ENCODE assay signal across 8 mouse cellular contexts in genomic region chr1:90592784-90593183, GRCm38 (mm10). TPM values are rescaled to one million over a fixed set of nuclear protein-coding genes. Genes with fewer than 3 reads are reported as not detected.
DNase-seq lines count a peak whose midpoint lies in the region; ATAC-seq lines count a peak whose summit lies in the region.

No protein-coding gene starts in this region.

- no peaks in the 10 kb centered on the region for H3K27me3 ChIP-seq in intestine, embryonic 14.5 days (replicated peaks; ENCODE audit: control insufficient read depth, insufficient read depth, low read length)
- H3K27me3 ChIP-seq in intestine, embryonic 16.5 days (replicated peaks; ENCODE audit: control insufficient read depth, insufficient read depth, low read length) = no peaks in the 10 kb centered on the region

- intact Hi-C loops in left cerebral cortex, postnatal 4 days (cut with DNase I) = loop anchor here (5.0 kb wide), 1 partner anchor 930 kb away; no protein-coding TSS in a partner anchor

- no peaks in the 10 kb centered on the region for H3K36me3 ChIP-seq in intestine, embryonic 14.5 days (ENCODE audit: control insufficient read depth, insufficient read depth, low read length)
- H3K36me3 ChIP-seq in intestine, embryonic 16.5 days (ENCODE audit: control insufficient read depth, insufficient read depth, low read length) = no peaks in the 10 kb centered on the region

- peak; percentile 87 for DNase-seq in intestine, embryonic 14.5 days (ENCODE audit: low spot score)
- peak; percentile 57 for DNase-seq in cerebellum, adult 8-10 months
- peak; percentile 76 to 83 for DNase-seq in frontal cortex, postnatal 25 days (ENCODE audit: low spot score in 2 of 2)
- peak; percentile 81 for DNase-seq in kidney, adult 18-20 months
- DNase-seq in left cerebral cortex, postnatal 4 days = peak; percentile 83
- DNase-seq in monocyte, adult 2 months (ENCODE audit: low read depth in 1 of 2, low spot score in 2 of 2) = peak; percentile 20 to 56
- peak; percentile 25 to 62 for DNase-seq in spleen, postnatal 14 days (ENCODE audit: low spot score in 2 of 2)

- ATAC-seq in intestine, embryonic 14.5 days (replicated peaks; ENCODE audit: low FRiP score, low TSS enrichment, low read depth) = no peak
- no peak for ATAC-seq in intestine, embryonic 16.5 days

- no peaks in the 10 kb centered on the region for H3K4me1 ChIP-seq in intestine, embryonic 14.5 days (replicated peaks; ENCODE audit: control insufficient read depth, insufficient read depth, low read length)
- H3K4me1 ChIP-seq in intestine, embryonic 16.5 days (ENCODE audit: control insufficient read depth, insufficient read depth, low read length) = peaks cover 3% of the 10 kb centered on the region; the same call in 1 of the 2 replicates

- WGBS in intestine, embryonic 14.5 days = 27% methylated on average over 6 of the region's 6 CpGs
- WGBS in intestine, embryonic 16.5 days = 23% methylated on average over 6 of the region's 6 CpGs

- no peak overlapping the region for H3K9ac ChIP-seq in intestine, embryonic 14.5 days (ENCODE audit: low read length)
- no peak overlapping the region for H3K9ac ChIP-seq in intestine, embryonic 16.5 days (ENCODE audit: low read depth, low read length)

- no peak overlapping the region for H3K4me2 ChIP-seq in intestine, embryonic 14.5 days (ENCODE audit: low read length)
- no peak overlapping the region for H3K4me2 ChIP-seq in intestine, embryonic 16.5 days (ENCODE audit: low read depth, low read length)

- no peak overlapping the region for H3K27ac ChIP-seq in intestine, embryonic 14.5 days (ENCODE audit: low read depth)
- no peak overlapping the region for H3K27ac ChIP-seq in intestine, embryonic 16.5 days (ENCODE audit: low read length)

- no peak overlapping the region for H3K4me3 ChIP-seq in intestine, embryonic 14.5 days (ENCODE audit: low read depth, low read length)
- H3K4me3 ChIP-seq in intestine, embryonic 16.5 days (ENCODE audit: low read length) = no peak overlapping the region

- no peaks in the 10 kb centered on the region for H3K9me3 ChIP-seq in intestine, embryonic 14.5 days (ENCODE audit: control insufficient read depth, low read length)
- no peaks in the 10 kb centered on the region for H3K9me3 ChIP-seq in intestine, embryonic 16.5 days (ENCODE audit: control insufficient read depth, low read length)

RNA-seq across cellular contexts. Expression of gene Cops8, which starts 10.0 kb away (rescaled TPM):
- 136 and 151 TPM in 2 replicates for polyA plus RNA-seq in intestine, embryonic 14.5 days (2014; fragmentation: Nextera tagmentation; extraction: Ambion mirVana)
- polyA plus RNA-seq in intestine, embryonic 16.5 days (2015; fragmentation: Nextera tagmentation; extraction: Ambion mirVana) = 119 TPM in 2 replicates
- total RNA-seq in left cerebral cortex, postnatal 4 days (2021) = 100 to 1,000 TPM; 100 to 117 TPM
